Mouse (Mus musculus) frontal cortex, adult (tissue): ENCODE measurements around the gene Nme9.

Experiments used
- ATAC-seq: cut with Nextera tagmentation; 2 replicates; pipeline ENCODE4 v1.9.2; 2017; ENCODE audit warnings: mild to moderate bottlenecking, moderate library complexity, mixed read lengths; ENCODE audit not compliant: low TSS enrichment

The Nme9 gene

GRCm38 (mm10) chr9:99436182-99437030 is 14.9 kb upstream of the Nme9 start:
- ATAC-seq = peak; percentile 46

- ATAC-seq = peak; percentile 2; the same call in 1 of the 2 replicates
Measured at GRCm38 (mm10) chr9:99437031-99437764, 14.1 kb upstream of the Nme9 start, which contains the start of gene Mras. TSS of gene Mras (minus strand) at chr9:99437381.

GRCm38 (mm10) chr9:99437781-99438565 is 13.3 kb upstream of the Nme9 start:
- ATAC-seq = no peak

- no peak for ATAC-seq
Measured at GRCm38 (mm10) chr9:99439064-99439463, 12.2 kb upstream of the Nme9 start.

GRCm38 (mm10) chr9:99440941-99441340 is 10.3 kb upstream of the Nme9 start:
- peak; percentile 32 for ATAC-seq

- ATAC-seq = no peak
Measured at GRCm38 (mm10) chr9:99441647-99442433, 9.4 kb upstream of the Nme9 start.

GRCm38 (mm10) chr9:99444590-99445178 is 6.6 kb upstream of the Nme9 start:
- no peak for ATAC-seq

GRCm38 (mm10) chr9:99446259-99446658 is 5.0 kb upstream of the Nme9 start:
- ATAC-seq = no peak

GRCm38 (mm10) chr9:99447323-99447722 is 4.0 kb upstream of the Nme9 start:
- ATAC-seq = no peak

GRCm38 (mm10) chr9:99449886-99450647 is 1.2 kb upstream of the Nme9 start:
- peak; percentile 90 for ATAC-seq

- no peak for ATAC-seq
Measured at GRCm38 (mm10) chr9:99454211-99454610, 2.9 kb downstream of the Nme9 start.

- ATAC-seq = peak; percentile 55
Measured at GRCm38 (mm10) chr9:99458529-99459208, 7.4 kb downstream of the Nme9 start.

GRCm38 (mm10) chr9:99459730-99460129 is 8.5 kb downstream of the Nme9 start:
- no peak for ATAC-seq

- ATAC-seq = no peak
Measured at GRCm38 (mm10) chr9:99464876-99465275, 13.6 kb downstream of the Nme9 start.

GRCm38 (mm10) chr9:99468572-99468971 is 17.3 kb downstream of the Nme9 start:
- no peak for ATAC-seq

- no peak for ATAC-seq
Measured at GRCm38 (mm10) chr9:99469681-99470273, 18.5 kb downstream of the Nme9 start.

GRCm38 (mm10) chr9:99470347-99471092 is 19.2 kb downstream of the Nme9 start:
- no peak for ATAC-seq

- no peak for ATAC-seq
Measured at GRCm38 (mm10) chr9:99471334-99471733, 20.1 kb downstream of the Nme9 start.
